Mouse (Mus musculus): ENCODE measurements around the gene Unk. TPM values are rescaled to one million over a fixed set of nuclear protein-coding genes. Genes with fewer than 3 reads are reported as not detected.
A peak's percentile ranks its signal among the peaks of the same experiment; 100 is the strongest.

Gene Unk
- polyA plus RNA-seq, 1 experiment from 2014 or later: 44.4 TPM

DNA sequence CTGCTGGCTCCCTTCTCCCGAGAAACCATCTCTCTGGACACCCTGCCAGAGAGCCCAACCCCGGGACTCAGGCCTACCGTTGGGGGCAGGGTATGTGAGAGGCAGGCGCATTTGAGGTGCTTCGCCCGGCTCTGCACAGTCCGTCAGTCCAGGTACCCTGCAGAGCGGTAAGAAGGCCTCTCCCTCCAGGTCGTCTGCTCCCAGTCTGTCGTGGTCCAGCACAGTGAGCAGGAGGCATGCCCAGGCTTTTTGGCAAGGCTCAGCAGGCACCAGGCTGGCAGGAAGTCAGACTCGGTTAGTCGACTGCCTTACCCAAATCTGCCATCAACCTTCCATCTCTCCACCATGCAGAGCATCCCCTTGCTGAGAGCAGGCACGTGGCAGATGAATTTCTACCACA is 33.4 kb downstream of the Unk start:
- H3K4me3 ChIP-seq (ENCODE audit: low read depth, low read length): no peak overlapping the region
- H3K36me3 ChIP-seq (ENCODE audit: insufficient read depth): peaks cover 46% of the 10 kb centered on the region
- no peak for TF ChIP-seq CTCF (IDR thresholded peaks at IDR 0.05; ENCODE audit: low read depth)
- no peak overlapping the region for H3K4me2 ChIP-seq
- no peaks in the 10 kb centered on the region for H3K27me3 ChIP-seq (ENCODE audit: insufficient read depth, low read length)
- H3K4me1 ChIP-seq (ENCODE audit: insufficient read depth): no peaks in the 10 kb centered on the region
- 57% methylated on average over 13 of the region's 13 CpGs for WGBS
- no peak for ATAC-seq (ENCODE audit: insufficient read depth)
- no peak for DNase-seq
- no peak overlapping the region for H3K27ac ChIP-seq (ENCODE audit: low read depth)
- H3K9ac ChIP-seq: no peak overlapping the region
- H3K9me3 ChIP-seq (ENCODE audit: low read depth, low read length): no peaks in the 10 kb centered on the region

- Histone ChIP-seq H3K4me1 (ENCODE audit: insufficient read depth) (no peaks in the 10 kb centered on the region), H3K9ac (no peak overlapping the region; the same call in 1 of the 2 replicates), H3K9me3 (ENCODE audit: low read depth, low read length) (no peaks in the 10 kb centered on the region), H3K27me3 (ENCODE audit: insufficient read depth, low read length) (no peaks in the 10 kb centered on the region), H3K4me3 (ENCODE audit: low read depth, low read length) (no peak overlapping the region), H3K36me3 (ENCODE audit: insufficient read depth) (peaks cover 39% of the 10 kb centered on the region), H3K4me2 (no peak overlapping the region), H3K27ac (ENCODE audit: low read depth) (no peak overlapping the region)
- TF ChIP-seq CTCF (IDR thresholded peaks at IDR 0.05; ENCODE audit: low read depth): no peak
- DNase-seq (no peak), ATAC-seq (ENCODE audit: insufficient read depth) (no peak)
- WGBS: 53% methylated on average over 23 of the region's 23 CpGs
Measured at GRCm38 (mm10) chr11:116064187-116064867, 34.2 kb downstream of the Unk start.

- Histone ChIP-seq H3K27ac (ENCODE audit: low read depth) (no peak overlapping the region), H3K4me2 (no peak overlapping the region), H3K27me3 (ENCODE audit: insufficient read depth, low read length) (no peaks in the 10 kb centered on the region), H3K4me1 (ENCODE audit: insufficient read depth) (no peaks in the 10 kb centered on the region), H3K4me3 (ENCODE audit: low read depth, low read length) (no peak overlapping the region), H3K9me3 (ENCODE audit: low read depth, low read length) (no peaks in the 10 kb centered on the region), H3K9ac (no peak overlapping the region), H3K36me3 (ENCODE audit: insufficient read depth) (peaks cover 29% of the 10 kb centered on the region)
- DNase-seq (no peak), ATAC-seq (ENCODE audit: insufficient read depth) (no peak)
- 78% methylated on average over 12 of the region's 12 CpGs for WGBS
- TF ChIP-seq CTCF (IDR thresholded peaks at IDR 0.05; ENCODE audit: low read depth): no peak
Measured at GRCm38 (mm10) chr11:116065345-116065744, 35.2 kb downstream of the Unk start.

DNA sequence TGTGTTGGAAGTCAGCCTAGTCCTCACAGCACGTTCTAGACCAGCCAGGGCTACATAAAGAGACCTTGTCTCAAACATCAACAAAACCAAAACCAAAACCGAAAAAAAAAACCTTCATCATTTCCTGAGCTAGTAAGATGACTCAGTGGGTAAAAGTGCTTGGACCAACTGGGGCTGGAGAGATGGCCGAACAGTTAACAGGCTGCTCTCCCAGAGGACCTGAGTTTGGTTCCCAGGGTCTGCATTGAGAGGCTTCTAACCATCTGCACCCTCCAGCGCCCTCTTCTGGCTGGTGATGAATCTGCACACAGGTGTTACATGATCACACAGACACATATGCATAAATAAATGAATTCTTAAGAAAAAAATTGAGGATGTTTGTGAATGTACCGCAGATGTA is 41.4 kb downstream of the Unk start:
- H3K27ac ChIP-seq (ENCODE audit: low read depth): no peak overlapping the region
- no peaks in the 10 kb centered on the region for H3K9me3 ChIP-seq (ENCODE audit: low read depth, low read length)
- no peak overlapping the region for H3K9ac ChIP-seq
- no peaks in the 10 kb centered on the region for H3K27me3 ChIP-seq (ENCODE audit: insufficient read depth, low read length)
- DNase-seq (peak; percentile 21), ATAC-seq (ENCODE audit: insufficient read depth) (no peak)
- WGBS: 62% methylated on average over 5 of the region's 5 CpGs
- no peaks in the 10 kb centered on the region; the same call in 1 of the 2 replicates for H3K4me1 ChIP-seq (ENCODE audit: insufficient read depth)
- TF ChIP-seq CTCF (IDR thresholded peaks at IDR 0.05; ENCODE audit: low read depth): peak; percentile 42
- H3K4me3 ChIP-seq (ENCODE audit: low read depth, low read length): no peak overlapping the region
- H3K36me3 ChIP-seq (ENCODE audit: insufficient read depth): no peaks in the 10 kb centered on the region
- no peak overlapping the region for H3K4me2 ChIP-seq

GRCm38 (mm10) chr11:116072608-116073007 is 42.5 kb downstream of the Unk start:
- ATAC-seq (ENCODE audit: insufficient read depth): no peak
- H3K9ac ChIP-seq: no peak overlapping the region
- no peaks in the 10 kb centered on the region for H3K9me3 ChIP-seq (ENCODE audit: low read depth, low read length)
- H3K4me2 ChIP-seq: no peak overlapping the region
- WGBS: 67% methylated on average over 3 of the region's 3 CpGs
- no peak for DNase-seq
- H3K36me3 ChIP-seq (ENCODE audit: insufficient read depth): no peaks in the 10 kb centered on the region
- peaks cover 3% of the 10 kb centered on the region; the same call in 1 of the 2 replicates for H3K4me1 ChIP-seq (ENCODE audit: insufficient read depth)
- no peak for TF ChIP-seq CTCF (IDR thresholded peaks at IDR 0.05; ENCODE audit: low read depth)
- H3K27me3 ChIP-seq (ENCODE audit: insufficient read depth, low read length): no peaks in the 10 kb centered on the region
- H3K27ac ChIP-seq (ENCODE audit: low read depth): no peak overlapping the region
- no peak overlapping the region for H3K4me3 ChIP-seq (ENCODE audit: low read depth, low read length)

- H3K9me3 ChIP-seq (ENCODE audit: low read depth, low read length): no peaks in the 10 kb centered on the region
- H3K9ac ChIP-seq: no peak overlapping the region
- no peak overlapping the region for H3K4me2 ChIP-seq
- no peak overlapping the region; the same call in 1 of the 2 replicates for H3K27ac ChIP-seq (ENCODE audit: low read depth)
- no peak for DNase-seq
- no peak overlapping the region for H3K4me3 ChIP-seq (ENCODE audit: low read depth, low read length)
- no peak for ATAC-seq (ENCODE audit: insufficient read depth)
- no peaks in the 10 kb centered on the region for H3K27me3 ChIP-seq (ENCODE audit: insufficient read depth, low read length)
- H3K4me1 ChIP-seq (ENCODE audit: insufficient read depth): peaks cover 3% of the 10 kb centered on the region; the same call in 1 of the 2 replicates
- H3K36me3 ChIP-seq (ENCODE audit: insufficient read depth): peaks cover 10% of the 10 kb centered on the region
- 47% methylated on average over 7 of the region's 7 CpGs for WGBS
- TF ChIP-seq CTCF (IDR thresholded peaks at IDR 0.05; ENCODE audit: low read depth): no peak
Measured at GRCm38 (mm10) chr11:116074436-116074991, 44.4 kb downstream of the Unk start.

GRCm38 (mm10) chr11:116075539-116076265 is 45.6 kb downstream of the Unk start:
- DNase-seq (peak; percentile 23), ATAC-seq (ENCODE audit: insufficient read depth) (no peak)
- Histone ChIP-seq H3K4me3 (ENCODE audit: low read depth, low read length) (no peak overlapping the region; the same call in 1 of the 2 replicates), H3K4me2 (0 out of 2 replicates have a peak overlapping the region, but pooled peaks have one; percentile 10), H3K36me3 (ENCODE audit: insufficient read depth) (peaks cover 22% of the 10 kb centered on the region), H3K9me3 (ENCODE audit: low read depth, low read length) (no peaks in the 10 kb centered on the region), H3K27me3 (ENCODE audit: insufficient read depth, low read length) (no peaks in the 10 kb centered on the region), H3K4me1 (ENCODE audit: insufficient read depth) (peaks cover 3% of the 10 kb centered on the region; the same call in 1 of the 2 replicates), H3K9ac (peak overlapping the region; percentile 26; the same call in 1 of the 2 replicates), H3K27ac (ENCODE audit: low read depth) (no peak overlapping the region)
- WGBS: 36% methylated on average over 20 of the region's 20 CpGs
- TF ChIP-seq CTCF (IDR thresholded peaks at IDR 0.05; ENCODE audit: low read depth): 0 out of 2 replicates have a peak, but pooled peaks have one; percentile 6
